Mouse (Mus musculus): ENCODE data around the gene E2f2. TPM values are rescaled to one million over a fixed set of nuclear protein-coding genes. Genes with fewer than 3 reads are reported as not detected.

The E2f2 gene
- 17.4 TPM for polyA plus RNA-seq (2017; shearing (Covaris generic))

GRCm38 (mm10) chr4:136172011-136172541 is at the start of gene E2f2:
Gene E2f2, plus strand, starts transcription at chr4:136172394.

GRCm38 (mm10) chr4:136143193-136143976 is 28.8 kb upstream of the E2f2 start, which contains the start of gene Id3:
Gene Id3, plus strand, starts transcription at chr4:136143497.

GRCm38 (mm10) chr4:136206033-136206893 is 34.1 kb downstream of the E2f2 start, which contains the start of gene Asap3:
Gene Asap3, plus strand, starts transcription at chr4:136206365.

Other genes with a start within 250 kb of the E2f2 start
- gene Hmgcl, start 225.9 kb upstream of the E2f2 start, polyA plus RNA-seq (2017; shearing (Covaris generic)), result 89.1 TPM
- gene Gale, start 208.7 kb upstream of the E2f2 start, polyA plus RNA-seq (2017; shearing (Covaris generic)), result 30.6 TPM
- 370 TPM for gene Lypla2, start 199.8 kb upstream of the E2f2 start, polyA plus RNA-seq (2017; shearing (Covaris generic))
- gene Pithd1, start 185.1 kb upstream of the E2f2 start, polyA plus RNA-seq (2017; shearing (Covaris generic)), result 10.0 TPM
- gene Eloa, start 150.6 kb upstream of the E2f2 start, polyA plus RNA-seq (2017; shearing (Covaris generic)), result 77.0 TPM
- gene Rpl11, start 119.0 kb upstream of the E2f2 start, polyA plus RNA-seq (2017; shearing (Covaris generic)), result 301 TPM
- 265 TPM for gene Id3, start 28.9 kb upstream of the E2f2 start, polyA plus RNA-seq (2017; shearing (Covaris generic))
- gene Asap3, start 34.0 kb downstream of the E2f2 start, polyA plus RNA-seq (2017; shearing (Covaris generic)), result 0.32 TPM
- 0.85 TPM for gene Tcea3, start 75.3 kb downstream of the E2f2 start, polyA plus RNA-seq (2017; shearing (Covaris generic))
- 20.4 TPM for gene Zfp46, start 112.3 kb downstream of the E2f2 start, polyA plus RNA-seq (2017; shearing (Covaris generic))
- 141 TPM for gene Hnrnpr, start 138.5 kb downstream of the E2f2 start, polyA plus RNA-seq (2017; shearing (Covaris generic))

Data from inflammation-experienced regulatory T-cells, adult 16 weeks (primary cell).